Mouse (Mus musculus) left cerebral cortex, postnatal 10 days (tissue): Measurements from ENCODE around the gene Tgds. TPM values are rescaled to one million over a fixed set of nuclear protein-coding genes. Genes with fewer than 3 reads are reported as not detected.

Source experiments
- DNase-seq, 2 experiments: peaks; one replicate each; pipeline ENCODE4 v3.0.0; 2021 to 2022; ENCODE audit warnings: low spot score in 2 of 2, mixed read lengths in 1 of 2; ENCODE audit errors: extremely low spot score in 1 of 2
- intact Hi-C: fragments of 180-260 bp; cut with DNase I; formaldehyde crosslinking; loops from one replicate; pipeline ENCODE4 v1.15.1; 2025
- total RNA-seq, 2 experiments: library from RNA; stranded (reverse); gene quantifications; 2 replicates each; pipeline ENCODE4 v1.2.3; 2021

Gene Tgds
- total RNA-seq, 2 experiments from 2014 or later, result 8.7 to 9.6 TPM

- intact Hi-C loops, result no loop called here
- DNase-seq, result no peak
Measured at GRCm38 (mm10) chr14:118080606-118081005, 51.9 kb downstream of the Tgds start.

GRCm38 (mm10) chr14:118070100-118070499 lies 62.5 kb downstream of the Tgds start:
- intact Hi-C loops, result no loop called here
- DNase-seq, result no peak

GRCm38 (mm10) chr14:118069439-118070079 lies 63.0 kb downstream of the Tgds start:
- intact Hi-C loops, result no loop called here
- DNase-seq, result no peak

Other genes starting within 250 kb of the Tgds start
- gene Dct, start 80.5 kb downstream of the Tgds start, total RNA-seq, result under 1 TPM; 0.18 to 0.21 TPM
- 10 to 100 TPM; 33.1 to 33.3 TPM for gene Gpr180, start 4.4 kb upstream of the Tgds start, total RNA-seq
- 1 to 10 TPM; 6.2 to 9.7 TPM for gene Sox21, start 104.3 kb upstream of the Tgds start, total RNA-seq
- not detected for gene Gm9376, start 134.2 kb upstream of the Tgds start, total RNA-seq